Mouse (Mus musculus) neural tube, embryonic 11.5 days (tissue): ENCODE measurements around the gene Pdzd2. TPM values are rescaled to one million over a fixed set of nuclear protein-coding genes. Genes with fewer than 3 reads are reported as not detected.

ENCODE experiments used
- ATAC-seq: fragments of 200-750 bp; cut with Nextera tagmentation; 2 replicates; pipeline ENCODE4 v1.8.0; 2017; ENCODE audit warnings: moderate number of reproducible peaks, mild to moderate bottlenecking, moderate TSS enrichment, moderate library complexity; ENCODE audit not compliant: insufficient read depth, low FRiP score, low TSS enrichment
- DNase-seq: peaks from one replicate; pipeline ENCODE4 v3.0.0-alpha.2; 2015; ENCODE audit warnings: low spot score
- H3K27ac ChIP-seq: fragments of 300-500 bp; sonication (generic); 2 replicates; pipeline ENCODE4 v1.5.1; 2014; ENCODE audit warnings: low read depth, mild to moderate bottlenecking, low read length
- H3K27me3 ChIP-seq: fragments of 300-500 bp; sonication (generic); 2 replicates; pipeline ENCODE4 v1.6.1; 2014; ENCODE audit warnings: mild to moderate bottlenecking, low read length, mixed read lengths; ENCODE audit not compliant: control insufficient read depth, insufficient read depth
- H3K36me3 ChIP-seq: fragments of 300-500 bp; sonication (generic); 2 replicates; pipeline ENCODE4 v1.6.1; 2014; ENCODE audit warnings: mild to moderate bottlenecking, low read length, moderate library complexity, mixed read lengths; ENCODE audit not compliant: control insufficient read depth, insufficient read depth
- H3K4me1 ChIP-seq: fragments of 300-500 bp; sonication (generic); 2 replicates; pipeline ENCODE4 v1.6.1; 2014; ENCODE audit warnings: low read length, mixed read lengths; ENCODE audit not compliant: control insufficient read depth, insufficient read depth
- H3K4me2 ChIP-seq: fragments of 300-500 bp; sonication (generic); 2 replicates; pipeline ENCODE4 v1.6.1; 2014; ENCODE audit warnings: low read depth, mild to moderate bottlenecking, moderate library complexity
- H3K4me3 ChIP-seq: fragments of 300-500 bp; sonication (generic); 2 replicates; pipeline ENCODE4 v1.5.1; 2014; ENCODE audit warnings: low read depth, low read length
- H3K9ac ChIP-seq: fragments of 300-500 bp; sonication (generic); 2 replicates; pipeline ENCODE4 v1.6.1; 2014; ENCODE audit warnings: mild to moderate bottlenecking, low read length
- H3K9me3 ChIP-seq: fragments of 300-500 bp; sonication (generic); 2 replicates; pipeline ENCODE4 v1.6.1; 2016; ENCODE audit warnings: low read length; ENCODE audit not compliant: control insufficient read depth
- WGBS: fragments of 180-500 bp; shearing (Covaris S2); extraction: QIAGEN DNeasy Blood & Tissue Kit; methylation state at CpG from one replicate; pipeline ENCODE4 v1.1.7; 2014; 5-methylcytosine and 5-hydroxymethylcytosine counted together
- polyA plus RNA-seq: library from polyadenylated mRNA; unstranded; fragments of >200 nt; fragmentation: Nextera tagmentation; extraction: Ambion mirVana; gene quantifications from 2 replicates; pipeline ENCODE4 v1.2.1, GENCODE M21; 2014

The Pdzd2 gene
- polyA plus RNA-seq, 1 experiment from 2014 or later: 4.8 TPM

DNA sequence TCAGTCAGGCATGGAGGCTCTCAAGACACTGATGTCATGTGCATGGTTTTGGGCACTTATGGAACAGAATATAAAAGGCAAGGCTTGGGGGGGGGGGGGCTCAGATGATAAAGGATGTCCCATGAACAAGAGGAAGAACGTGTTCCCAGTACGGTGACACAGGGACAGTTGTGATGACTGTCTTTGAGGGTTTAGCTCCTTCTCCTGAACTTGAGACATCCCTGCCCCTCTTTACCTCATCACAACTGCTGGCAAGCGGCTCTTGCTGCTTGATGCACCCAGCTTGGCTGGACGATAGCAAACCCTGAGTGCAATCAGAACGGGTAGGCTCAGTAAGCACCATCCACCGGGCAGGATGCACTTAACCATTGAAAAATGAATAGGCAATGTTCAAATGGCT lies 192.9 kb downstream of the Pdzd2 start:
- DNase-seq (no peak), ATAC-seq (no peak)
- Histone ChIP-seq H3K4me3 (no peak overlapping the region), H3K9ac (no peak overlapping the region), H3K9me3 (no peaks in the 10 kb centered on the region), H3K4me2 (no peak overlapping the region), H3K27ac (no peak overlapping the region), H3K36me3 (no peaks in the 10 kb centered on the region), H3K4me1 (peaks cover 3% of the 10 kb centered on the region; the same call in 1 of the 2 replicates), H3K27me3 (0 out of 2 replicates have a peak, but pooled peaks cover 3% of the 10 kb centered on the region)
- WGBS: 87% methylated on average over 6 of the region's 6 CpGs

DNA sequence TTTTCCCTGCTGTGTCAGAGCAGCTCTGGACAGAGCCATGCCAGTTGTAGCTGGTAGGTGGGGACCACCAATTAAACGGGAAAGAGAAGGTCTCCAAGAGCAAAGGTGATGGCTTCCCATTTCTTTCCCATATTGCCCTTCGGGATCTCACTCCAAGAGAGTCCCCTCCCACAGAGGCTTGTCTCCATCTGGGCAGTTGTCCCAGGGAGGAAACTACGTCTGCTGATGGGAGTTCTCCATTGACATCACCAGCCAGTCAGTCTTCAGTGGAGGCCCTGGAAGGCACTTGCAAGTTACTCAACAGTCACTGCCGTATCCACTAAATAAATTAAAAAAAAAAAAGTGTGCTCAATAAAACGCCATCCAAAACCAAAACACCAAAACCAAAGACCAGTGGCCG lies 194.1 kb downstream of the Pdzd2 start:
- DNase-seq (no peak), ATAC-seq (no peak)
- Histone ChIP-seq H3K36me3 (no peaks in the 10 kb centered on the region), H3K4me1 (peaks cover 3% of the 10 kb centered on the region; the same call in 1 of the 2 replicates), H3K4me3 (no peak overlapping the region), H3K9me3 (no peaks in the 10 kb centered on the region), H3K9ac (no peak overlapping the region), H3K27me3 (0 out of 2 replicates have a peak, but pooled peaks cover 3% of the 10 kb centered on the region), H3K27ac (no peak overlapping the region), H3K4me2 (no peak overlapping the region)
- WGBS: 74% methylated on average over 6 of the region's 6 CpGs

DNA sequence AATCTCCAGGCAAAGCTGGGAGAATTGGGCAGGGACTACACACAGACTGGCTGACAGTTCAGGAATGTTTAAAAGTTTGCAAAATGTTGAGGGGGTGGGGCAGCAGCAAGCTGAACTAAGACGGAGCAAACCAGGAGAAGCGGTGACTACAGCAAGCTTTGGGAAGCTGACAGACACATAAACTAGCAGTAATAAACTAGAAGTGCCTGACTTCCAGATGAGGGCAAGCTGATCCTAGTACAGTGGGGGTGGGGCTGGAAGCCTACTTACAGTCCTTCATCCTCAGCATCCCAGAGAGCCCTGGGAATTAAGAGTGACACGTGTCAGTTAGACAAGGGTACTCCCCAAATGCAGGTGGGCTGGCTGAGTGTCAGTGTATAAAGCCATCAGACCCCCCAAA lies 194.5 kb downstream of the Pdzd2 start:
- 50% methylated on average over 3 of the region's 3 CpGs for WGBS
- H3K27ac ChIP-seq: no peak overlapping the region
- no peak for DNase-seq

DNA sequence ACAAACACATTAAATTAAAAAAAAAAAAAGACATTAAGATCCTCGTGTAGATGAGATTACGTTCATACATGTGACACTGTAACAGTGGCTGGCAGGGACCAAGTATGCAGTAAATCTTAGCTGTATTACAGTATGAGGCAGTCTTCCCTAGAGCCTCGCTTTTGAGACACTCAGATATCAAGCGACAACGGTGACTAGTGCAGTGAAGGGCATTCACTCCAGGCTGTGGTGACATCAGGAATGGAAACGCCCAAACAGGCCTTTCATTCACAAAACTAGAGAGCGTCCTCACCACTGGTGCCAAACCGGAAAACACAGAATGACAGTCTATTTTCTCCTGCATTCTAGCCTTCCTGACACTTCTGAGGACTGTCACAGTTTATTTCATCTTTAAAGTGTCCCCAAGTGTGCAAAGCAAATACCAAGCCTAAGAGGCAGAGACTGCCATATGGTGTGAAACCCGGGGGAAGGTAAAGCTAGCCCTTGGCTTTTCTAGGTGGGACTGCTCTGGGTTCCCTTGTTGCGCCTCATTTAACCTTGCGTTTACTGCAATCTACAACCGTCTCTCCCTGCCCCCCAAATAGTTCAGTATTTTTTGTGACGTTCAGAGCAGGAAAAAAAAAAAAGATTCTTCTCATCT lies 195.9 kb downstream of the Pdzd2 start:
- Histone ChIP-seq H3K27ac (no peak overlapping the region), H3K4me3 (no peak overlapping the region), H3K4me2 (no peak overlapping the region), H3K4me1 (no peaks in the 10 kb centered on the region; the same call in 1 of the 2 replicates), H3K9ac (no peak overlapping the region), H3K36me3 (no peaks in the 10 kb centered on the region), H3K27me3 (no peaks in the 10 kb centered on the region), H3K9me3 (no peaks in the 10 kb centered on the region)
- ATAC-seq (no peak), DNase-seq (no peak)
- WGBS: 74% methylated on average over 13 of the region's 13 CpGs

More for the DNA sequence above, 194.5 kb downstream of the Pdzd2 start:
- H3K9ac ChIP-seq: no peak overlapping the region
- no peak overlapping the region for H3K4me3 ChIP-seq
- no peaks in the 10 kb centered on the region for H3K36me3 ChIP-seq
- H3K9me3 ChIP-seq: no peaks in the 10 kb centered on the region
- 0 out of 2 replicates have a peak, but pooled peaks cover 3% of the 10 kb centered on the region for H3K27me3 ChIP-seq
- no peak for ATAC-seq
- H3K4me1 ChIP-seq: peaks cover 3% of the 10 kb centered on the region; the same call in 1 of the 2 replicates
- no peak overlapping the region for H3K4me2 ChIP-seq

DNA sequence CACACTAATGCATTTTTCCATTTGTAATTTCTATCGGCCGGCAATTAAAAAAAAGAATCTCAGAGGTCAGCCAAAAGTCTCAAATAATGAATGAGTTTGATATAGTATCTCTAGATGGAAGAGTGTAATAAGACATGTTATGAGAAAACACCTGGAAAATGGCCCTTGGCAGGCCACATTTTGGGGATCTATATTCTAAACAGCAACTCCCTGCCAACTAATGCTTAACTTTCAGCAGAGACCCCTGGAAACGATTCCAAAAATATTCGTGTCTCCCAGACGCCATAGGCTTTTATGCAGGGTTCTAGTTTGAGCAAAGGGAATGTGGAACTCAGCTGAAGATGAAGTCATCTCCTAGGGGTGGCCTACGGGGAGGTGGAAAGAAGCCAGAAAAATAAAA lies 197.4 kb downstream of the Pdzd2 start:
- H3K36me3 ChIP-seq: no peaks in the 10 kb centered on the region
- no peaks in the 10 kb centered on the region for H3K27me3 ChIP-seq
- no peak overlapping the region for H3K27ac ChIP-seq
- WGBS: 92% methylated on average over 6 of the region's 6 CpGs
- no peaks in the 10 kb centered on the region for H3K9me3 ChIP-seq
- DNase-seq (no peak), ATAC-seq (no peak)
- H3K4me3 ChIP-seq: no peak overlapping the region
- no peak overlapping the region for H3K9ac ChIP-seq
- H3K4me1 ChIP-seq: no peaks in the 10 kb centered on the region
- no peak overlapping the region for H3K4me2 ChIP-seq

DNA sequence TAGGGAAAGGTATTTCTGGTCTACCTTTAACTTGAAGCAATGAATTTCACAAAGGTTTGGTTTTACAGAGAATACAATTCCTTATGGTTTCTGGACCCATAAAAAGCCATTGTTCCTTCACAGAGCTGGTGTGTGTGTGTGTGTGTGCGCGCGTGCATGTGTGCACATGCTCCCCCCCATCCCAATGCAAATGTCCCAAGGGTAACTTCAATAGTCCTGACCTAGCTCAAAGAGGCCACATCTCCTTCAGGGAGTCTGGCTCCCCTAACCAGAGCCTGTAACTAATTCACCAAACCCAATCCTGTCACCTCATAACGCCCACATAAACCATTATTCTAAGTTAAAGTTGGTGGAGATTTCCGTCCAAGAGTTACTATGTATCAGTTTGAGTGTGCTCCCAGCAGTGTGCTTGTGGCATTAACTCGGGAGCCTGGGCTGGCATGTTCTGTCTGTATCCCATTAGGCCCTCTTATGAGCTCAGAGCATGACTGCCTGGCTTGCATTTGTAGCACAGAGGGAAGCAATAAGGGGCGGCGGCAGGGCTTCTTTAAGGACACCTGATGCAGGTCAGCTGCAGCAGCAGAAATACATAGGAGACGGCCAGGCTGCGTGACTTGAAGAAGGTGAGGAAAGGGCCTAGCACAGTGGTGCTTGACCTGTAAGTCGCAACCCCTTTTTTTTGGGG lies 200.0 kb downstream of the Pdzd2 start:
- no peaks in the 10 kb centered on the region for H3K9me3 ChIP-seq
- no peak overlapping the region for H3K4me3 ChIP-seq
- no peak overlapping the region for H3K4me2 ChIP-seq
- DNase-seq: no peak
- H3K4me1 ChIP-seq: no peaks in the 10 kb centered on the region
- WGBS: 90% methylated on average over 11 of the region's 11 CpGs
- H3K36me3 ChIP-seq: no peaks in the 10 kb centered on the region
- no peak overlapping the region for H3K9ac ChIP-seq
- H3K27ac ChIP-seq: no peak overlapping the region
- no peak for ATAC-seq
- H3K27me3 ChIP-seq: no peaks in the 10 kb centered on the region

DNA sequence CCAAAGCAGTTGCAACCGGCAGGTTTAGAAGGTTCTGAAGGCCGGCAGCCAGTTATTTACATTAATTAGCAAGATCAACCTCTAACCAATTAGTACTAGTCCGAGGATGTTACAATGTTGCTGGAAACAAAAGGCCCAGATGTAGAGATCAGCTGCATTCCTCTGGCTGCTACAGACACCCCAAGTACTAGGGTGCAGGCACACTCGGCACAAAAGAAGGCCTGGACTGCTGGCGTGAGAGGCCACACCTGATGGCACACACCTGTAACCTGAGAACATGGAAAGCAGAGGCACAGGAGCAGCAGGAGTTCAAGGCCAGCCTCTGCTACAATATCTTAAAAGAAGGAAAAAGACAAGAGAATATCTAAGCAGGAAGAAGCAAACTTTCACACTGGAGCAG lies 206.5 kb downstream of the Pdzd2 start:
- no peaks in the 10 kb centered on the region for H3K27me3 ChIP-seq
- H3K4me2 ChIP-seq: no peak overlapping the region
- ATAC-seq: no peak
- H3K9me3 ChIP-seq: no peaks in the 10 kb centered on the region
- H3K36me3 ChIP-seq: no peaks in the 10 kb centered on the region
- WGBS: 85% methylated on average over 5 of the region's 5 CpGs
- no peak overlapping the region for H3K4me3 ChIP-seq
- no peak overlapping the region for H3K27ac ChIP-seq
- no peak for DNase-seq
- no peak overlapping the region for H3K9ac ChIP-seq
- no peaks in the 10 kb centered on the region for H3K4me1 ChIP-seq

DNA sequence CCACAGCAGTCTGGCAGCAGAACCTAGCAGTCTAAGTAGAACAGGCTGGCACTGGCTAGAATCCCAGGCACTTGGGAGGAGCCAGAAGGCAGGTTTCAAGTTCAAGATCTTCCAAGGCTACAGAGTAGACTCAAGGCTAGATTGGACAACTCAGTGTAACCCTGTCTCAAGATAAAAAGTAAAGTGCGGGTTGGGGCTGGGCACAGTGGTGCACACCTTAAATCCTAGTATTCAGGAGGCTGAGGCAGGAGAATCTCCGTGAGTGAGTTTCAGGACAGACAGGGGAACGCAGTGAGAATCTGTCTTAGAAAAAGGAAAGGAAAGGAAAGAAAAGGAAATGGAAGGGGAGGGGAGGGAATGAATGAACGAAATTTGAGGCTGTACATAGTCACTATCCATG lies 207.2 kb downstream of the Pdzd2 start:
- WGBS: 94% methylated on average over 4 of the region's 4 CpGs
- Histone ChIP-seq H3K9ac (no peak overlapping the region), H3K9me3 (no peaks in the 10 kb centered on the region), H3K27ac (no peak overlapping the region), H3K36me3 (no peaks in the 10 kb centered on the region), H3K4me1 (no peaks in the 10 kb centered on the region), H3K4me2 (no peak overlapping the region), H3K27me3 (no peaks in the 10 kb centered on the region), H3K4me3 (no peak overlapping the region)
- ATAC-seq (no peak), DNase-seq (no peak)

DNA sequence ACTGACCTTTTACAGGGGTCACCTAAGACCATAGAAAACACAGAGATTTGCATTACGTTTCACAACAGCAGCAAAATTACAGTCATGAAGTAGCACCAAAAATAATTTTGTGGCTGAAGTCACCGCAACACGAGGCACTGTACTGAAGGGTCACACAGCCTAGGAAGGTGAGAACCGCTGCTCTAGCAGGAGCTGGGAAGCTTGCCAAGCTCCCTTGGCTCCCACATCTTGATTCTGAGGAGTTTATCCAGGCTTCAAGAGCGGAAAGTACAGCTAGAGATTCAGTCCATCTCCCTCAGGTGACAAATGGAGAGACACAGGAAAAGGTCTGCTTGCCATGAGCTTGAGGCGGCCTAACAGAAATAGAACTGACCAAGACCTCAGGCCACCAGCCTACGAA lies 216.9 kb downstream of the Pdzd2 start:
- H3K36me3 ChIP-seq: no peaks in the 10 kb centered on the region
- no peak overlapping the region for H3K4me2 ChIP-seq
- DNase-seq: no peak
- H3K4me1 ChIP-seq: peaks cover 2% of the 10 kb centered on the region; the same call in 1 of the 2 replicates
- H3K9ac ChIP-seq: no peak overlapping the region
- H3K27me3 ChIP-seq: no peaks in the 10 kb centered on the region
- no peak for ATAC-seq
- 84% methylated on average over 7 of the region's 7 CpGs for WGBS
- no peaks in the 10 kb centered on the region for H3K9me3 ChIP-seq
- no peak overlapping the region for H3K27ac ChIP-seq
- H3K4me3 ChIP-seq: no peak overlapping the region
